Comparison of ENCODE assay signal across 1 mouse cellular context in the genomic region with DNA sequence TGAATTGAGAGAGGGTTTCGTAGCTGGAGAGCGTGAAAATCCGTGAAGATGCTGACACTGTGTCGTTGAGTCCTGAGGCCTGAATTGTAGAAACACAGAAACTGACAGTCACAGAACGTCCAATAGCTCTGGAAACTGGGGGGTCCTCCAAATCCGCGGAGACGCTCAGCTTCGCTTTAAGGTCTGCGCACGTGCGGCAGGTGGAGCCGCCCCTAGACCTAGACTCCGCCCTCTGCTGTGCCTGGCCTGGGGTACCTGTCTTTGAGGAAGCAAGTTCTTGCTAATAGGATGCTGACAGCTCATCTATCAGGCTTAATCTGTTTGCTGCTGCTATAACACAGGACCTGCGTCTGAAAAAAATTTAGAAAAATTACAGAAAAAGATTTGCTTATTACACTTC.
TF ChIP-seq lines count a peak whose summit lies in the region.

No protein-coding gene starts in this region.

TF ChIP-seq in CH12.LX, 34 proteins besides CTCF, POLR2A, EP300 and RAD21:
- peak; percentile 40 for TF ChIP-seq NRF1 (IDR thresholded peaks at IDR 0.05; ENCODE audit: low read depth, low read length)
- no peak for TF ChIP-seq SIN3A (IDR thresholded peaks at IDR 0.05; ENCODE audit: low read length)
